In the genomic region with DNA sequence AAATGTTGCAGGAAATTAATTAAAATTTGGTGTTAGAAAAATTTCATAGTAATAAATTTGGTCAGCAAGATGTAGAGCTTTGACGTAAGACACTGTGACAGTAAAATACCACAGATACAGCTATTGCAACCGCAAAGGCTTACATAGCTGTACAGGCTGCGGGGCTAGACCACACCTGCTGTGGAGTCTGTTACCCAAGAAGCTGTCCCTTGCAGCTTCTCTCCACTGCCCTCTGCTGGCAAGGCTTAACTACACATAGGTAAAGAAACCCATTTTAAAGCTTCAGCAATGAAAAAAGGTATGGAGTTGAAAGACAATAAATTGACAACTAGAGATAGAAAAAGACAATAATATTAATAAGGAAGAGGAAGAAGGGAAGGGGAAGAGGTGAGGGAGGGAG, we compare ENCODE assay signal across 10 mouse cellular contexts. TPM values are rescaled to one million over a fixed set of nuclear protein-coding genes. Genes with fewer than 3 reads are reported as not detected.
A peak's percentile ranks its signal among the peaks of the same experiment; 100 is the strongest.
DNase-seq lines count a peak whose midpoint lies in the region; ATAC-seq and TF ChIP-seq lines count a peak whose summit lies in the region.
"Had no signal": no experiment of that assay in that cellular context is flagged by ENCODE, and none has a peak within 500 bp of the region (broad histone marks: within the 10 kb centered on the region; RNA-seq: fewer than 3 reads in every experiment).

No protein-coding gene starts in this region.

- no peak for TF ChIP-seq EP300 in liver, postnatal 0 days (IDR thresholded peaks at IDR 0.05; ENCODE audit: low read depth)
- no peak for TF ChIP-seq EP300 in stomach, postnatal 0 days (optimal IDR thresholded peaks at IDR 0.05)

- peak; percentile 8 to 64 for DNase-seq in heart, adult 18-20 months
- DNase-seq in heart, embryonic 10.5 days (ENCODE audit: low spot score): no peak
- DNase-seq in 3T3-L1 (ENCODE audit: low read depth, low spot score) (peak; percentile 84), R1 (ENCODE audit: low read depth, low spot score) (peak; percentile 68)
- peak; percentile 20 to 22 for DNase-seq in cerebellum, postnatal 36 days
- DNase-seq in kidney, adult 9 months: peak; percentile 72
- peak; percentile 45 for DNase-seq in liver, postnatal 0 days
- DNase-seq in stomach, postnatal 0 days (ENCODE audit: low spot score): peak; percentile 56

- no peak overlapping the region for H3K4me2 ChIP-seq in liver, postnatal 0 days (ENCODE audit: low read depth, low read length)
- H3K4me2 ChIP-seq in stomach, postnatal 0 days (replicated peaks; ENCODE audit: low read depth): no peak overlapping the region
- H3K4me2 ChIP-seq: limb, embryonic 15.5 days had no signal

- no peak overlapping the region for H3K9ac ChIP-seq in liver, postnatal 0 days (replicated peaks)
- H3K9ac ChIP-seq in stomach, postnatal 0 days (ENCODE audit: low read length): no peak overlapping the region
- H3K9ac ChIP-seq: limb, embryonic 15.5 days had no signal

- no peak overlapping the region for H3K27ac ChIP-seq in heart, embryonic 10.5 days
- no peak overlapping the region for H3K27ac ChIP-seq in liver, postnatal 0 days (ENCODE audit: low read depth)
- H3K27ac ChIP-seq in stomach, postnatal 0 days (replicated peaks): no peak overlapping the region
- H3K27ac ChIP-seq: limb, embryonic 15.5 days had no signal

- TF ChIP-seq CTCF in liver, postnatal 0 days (IDR thresholded peaks at IDR 0.05; ENCODE audit: low read depth): peak; percentile 64
- peak; percentile 88 for TF ChIP-seq CTCF in stomach, postnatal 0 days (IDR thresholded peaks at IDR 0.05; ENCODE audit: low read depth)

- H3K4me3 ChIP-seq in heart, embryonic 10.5 days: no peak overlapping the region
- no peak overlapping the region for H3K4me3 ChIP-seq in liver, postnatal 0 days (ENCODE audit: low read depth, low read length)
- no peak overlapping the region for H3K4me3 ChIP-seq in stomach, postnatal 0 days (ENCODE audit: low read depth, low read length)
- H3K4me3 ChIP-seq: limb, embryonic 15.5 days had no signal

- ATAC-seq in liver, postnatal 0 days: no peak
- 0 out of 2 replicates have a peak, but pooled peaks have one; percentile 32 for ATAC-seq in stomach, postnatal 0 days (ENCODE audit: low FRiP score, low TSS enrichment)

- H3K4me1 ChIP-seq in heart, embryonic 10.5 days: no peaks in the 10 kb centered on the region
- no peaks in the 10 kb centered on the region for H3K4me1 ChIP-seq in liver, postnatal 0 days (ENCODE audit: insufficient read depth)
- H3K4me1 ChIP-seq in stomach, postnatal 0 days (replicated peaks; ENCODE audit: control insufficient read depth, insufficient read depth): no peaks in the 10 kb centered on the region
- H3K4me1 ChIP-seq: limb, embryonic 15.5 days had no signal

- H3K27me3 ChIP-seq in heart, embryonic 10.5 days (ENCODE audit: insufficient read depth, poor library complexity, severe bottlenecking): no peaks in the 10 kb centered on the region
- H3K27me3 ChIP-seq in liver, postnatal 0 days (ENCODE audit: insufficient read depth, low read length): no peaks in the 10 kb centered on the region
- no peaks in the 10 kb centered on the region for H3K27me3 ChIP-seq in stomach, postnatal 0 days (ENCODE audit: control insufficient read depth, insufficient read depth, low read length)
- H3K27me3 ChIP-seq: limb, embryonic 15.5 days had no signal

- H3K36me3 ChIP-seq in heart, embryonic 10.5 days: no peaks in the 10 kb centered on the region
- H3K36me3 ChIP-seq in liver, postnatal 0 days (replicated peaks; ENCODE audit: insufficient read depth, low read length): no peaks in the 10 kb centered on the region
- no peaks in the 10 kb centered on the region for H3K36me3 ChIP-seq in stomach, postnatal 0 days (ENCODE audit: control insufficient read depth, insufficient read depth, low read length)
- H3K36me3 ChIP-seq: limb, embryonic 15.5 days had no signal

- H3K9me3 ChIP-seq in heart, embryonic 10.5 days: no peaks in the 10 kb centered on the region
- H3K9me3 ChIP-seq in liver, postnatal 0 days (ENCODE audit: low read length): no peaks in the 10 kb centered on the region
- H3K9me3 ChIP-seq in stomach, postnatal 0 days (ENCODE audit: control insufficient read depth, low read length): no peaks in the 10 kb centered on the region
- H3K9me3 ChIP-seq: limb, embryonic 15.5 days had no signal

- WGBS in heart, embryonic 10.5 days: 61% methylated on average over 3 of the region's 3 CpGs
- WGBS in liver, postnatal 0 days (ENCODE audit: insufficient replicate concordance): 48% methylated on average over 3 of the region's 3 CpGs
- WGBS in stomach, postnatal 0 days: 46% methylated on average over 3 of the region's 3 CpGs

RNA-seq across cellular contexts. Expression of a gene that starts 8.4 kb away (rescaled TPM):
- total RNA-seq in heart, adult 18-20 months (2021): not detected
- polyA plus RNA-seq in heart, embryonic 10.5 days (2016; fragmentation: Nextera tagmentation; extraction: Ambion mirVana): not detected in 2 replicates
- polyA plus RNA-seq in liver, postnatal 0 days (2015; fragmentation: Nextera tagmentation; extraction: Ambion mirVana): not detected in 2 replicates
- polyA plus RNA-seq in stomach, postnatal 0 days (2015; fragmentation: Nextera tagmentation; extraction: Ambion mirVana): not detected in 2 replicates
- polyA plus RNA-seq: limb, embryonic 15.5 days; stomach, embryonic 14.5 days had no signal

RNA-seq across cellular contexts. Expression of a gene that starts 21.3 kb away (rescaled TPM):
- 1 to 10 TPM in 1 of 2 experiments, under 1 TPM in 1; 0.98 to 1.2 TPM for total RNA-seq in heart, adult 18-20 months (2021)
- 0.11 TPM in 1 of 2 replicates, not detected in the other for polyA plus RNA-seq in heart, embryonic 10.5 days (2016; fragmentation: Nextera tagmentation; extraction: Ambion mirVana)
- polyA plus RNA-seq in liver, postnatal 0 days (2015; fragmentation: Nextera tagmentation; extraction: Ambion mirVana): 0.84 and 1.0 TPM in 2 replicates
- 0.50 and 0.56 TPM in 2 replicates for polyA plus RNA-seq in stomach, postnatal 0 days (2015; fragmentation: Nextera tagmentation; extraction: Ambion mirVana)
